Mouse (Mus musculus) kidney, embryonic 15.5 days (tissue): ENCODE measurements around the gene Klhl35. TPM values are rescaled to one million over a fixed set of nuclear protein-coding genes. Genes with fewer than 3 reads are reported as not detected.

Source experiments
- ATAC-seq: fragments of 200-750 bp; cut with Nextera tagmentation; replicated peaks from 2 replicates; pipeline ENCODE4 v1.8.0; 2017; ENCODE audit warnings: moderate TSS enrichment; ENCODE audit not compliant: low FRiP score
- H3K27ac ChIP-seq: fragments of 300-500 bp; sonication (generic); 2 replicates; pipeline ENCODE4 v1.5.1; 2015; ENCODE audit warnings: mild to moderate bottlenecking, inconsistent platforms
- H3K27me3 ChIP-seq: fragments of 300-500 bp; sonication (generic); 2 replicates; pipeline ENCODE4 v1.6.1; 2015; ENCODE audit warnings: inconsistent platforms
- H3K36me3 ChIP-seq: fragments of 300-500 bp; sonication (generic); 2 replicates; pipeline ENCODE4 v1.6.1; 2015; ENCODE audit warnings: inconsistent platforms
- H3K4me1 ChIP-seq: fragments of 300-500 bp; sonication (generic); 2 replicates; pipeline ENCODE4 v1.6.1; 2015; ENCODE audit warnings: inconsistent platforms
- H3K4me2 ChIP-seq: fragments of 300-500 bp; sonication (generic); 2 replicates; pipeline ENCODE4 v1.6.1; 2015; ENCODE audit warnings: moderate library complexity, mild to moderate bottlenecking, inconsistent platforms
- H3K4me3 ChIP-seq: fragments of 300-500 bp; sonication (generic); replicated peaks from 2 replicates; pipeline ENCODE4 v1.5.1; 2015; ENCODE audit warnings: mild to moderate bottlenecking, inconsistent platforms
- H3K9ac ChIP-seq: fragments of 300-500 bp; sonication (generic); 2 replicates; pipeline ENCODE4 v1.6.1; 2015; ENCODE audit warnings: mild to moderate bottlenecking, inconsistent platforms
- H3K9me3 ChIP-seq: fragments of 300-500 bp; sonication (generic); replicated peaks from 2 replicates; pipeline ENCODE4 v1.6.1; 2016; ENCODE audit warnings: inconsistent platforms
- WGBS: fragments of 180-500 bp; shearing (Covaris S2); methylation state at CpG from one replicate; pipeline ENCODE4 v1.1.7; 2015; ENCODE audit warnings: mixed read lengths; 5-methylcytosine and 5-hydroxymethylcytosine counted together
- polyA plus RNA-seq: library from polyadenylated mRNA; unstranded; fragments of >200 nt; fragmentation: Nextera tagmentation; extraction: Ambion mirVana; gene quantifications from 2 replicates; pipeline ENCODE4 v1.2.1, GENCODE M21; 2015

The Klhl35 gene
- polyA plus RNA-seq: 0.67 and 1.2 TPM in 2 replicates

- 0 out of 2 replicates have a peak within 1 kb of the TSS, but pooled peaks have one; percentile 7 for H3K9ac ChIP-seq
- 0 out of 2 replicates have a peak within 1 kb of the TSS, but pooled peaks have one; percentile 93 for H3K27ac ChIP-seq
- H3K4me2 ChIP-seq: 0 out of 2 replicates have a peak within 1 kb of the TSS, but pooled peaks have one; percentile 23
- H3K9me3 ChIP-seq: no peaks in the 10 kb centered on the region
- H3K4me1 ChIP-seq: peaks cover 48% of the 10 kb centered on the region
- H3K36me3 ChIP-seq: peaks cover 6% of the 10 kb centered on the region; the same call in 1 of the 2 replicates
- H3K4me3 ChIP-seq: no peak within 1 kb of the TSS
- no peak for ATAC-seq
- WGBS: 23% methylated on average over 8 of the region's 8 CpGs
- no peaks in the 10 kb centered on the region for H3K27me3 ChIP-seq
Observed at GRCm38 (mm10) chr7:99465811-99466210, at the start of gene Klhl35. TSS of gene Klhl35 (plus strand) at chr7:99466004.

GRCm38 (mm10) chr7:99419311-99419710, 46.5 kb upstream of the Klhl35 start:
- no peak overlapping the region for H3K4me2 ChIP-seq
- peaks cover 21% of the 10 kb centered on the region for H3K4me1 ChIP-seq
- H3K9me3 ChIP-seq: no peaks in the 10 kb centered on the region
- ATAC-seq: no peak
- H3K9ac ChIP-seq: no peak overlapping the region
- WGBS: 62% methylated on average over 3 of the region's 3 CpGs
- no peak overlapping the region for H3K27ac ChIP-seq
- H3K27me3 ChIP-seq: no peaks in the 10 kb centered on the region
- H3K36me3 ChIP-seq: no peaks in the 10 kb centered on the region; the same call in 1 of the 2 replicates
- no peak overlapping the region for H3K4me3 ChIP-seq

- Histone ChIP-seq H3K36me3 (no peaks in the 10 kb centered on the region), H3K9ac (no peak overlapping the region), H3K9me3 (no peaks in the 10 kb centered on the region), H3K4me3 (no peak overlapping the region), H3K27me3 (no peaks in the 10 kb centered on the region), H3K4me1 (peaks cover 27% of the 10 kb centered on the region), H3K27ac (0 out of 2 replicates have a peak overlapping the region, but pooled peaks have one; percentile 22), H3K4me2 (no peak overlapping the region)
- no peak for ATAC-seq
- WGBS: 66% methylated on average over 6 of the region's 6 CpGs
Observed at GRCm38 (mm10) chr7:99421006-99421405, 44.8 kb upstream of the Klhl35 start.

GRCm38 (mm10) chr7:99424538-99425155, 41.2 kb upstream of the Klhl35 start:
- no peak overlapping the region for H3K9ac ChIP-seq
- 27% methylated on average over 8 of the region's 8 CpGs for WGBS
- ATAC-seq: peak; percentile 79
- no peaks in the 10 kb centered on the region for H3K27me3 ChIP-seq
- peaks cover 27% of the 10 kb centered on the region for H3K4me1 ChIP-seq
- H3K9me3 ChIP-seq: no peaks in the 10 kb centered on the region
- H3K4me2 ChIP-seq: no peak overlapping the region
- H3K27ac ChIP-seq: peak overlapping the region; percentile 79
- no peak overlapping the region for H3K4me3 ChIP-seq
- H3K36me3 ChIP-seq: no peaks in the 10 kb centered on the region

GRCm38 (mm10) chr7:99425706-99426105, 40.1 kb upstream of the Klhl35 start:
- H3K9ac ChIP-seq: no peak overlapping the region
- H3K9me3 ChIP-seq: no peaks in the 10 kb centered on the region
- ATAC-seq: no peak
- peaks cover 27% of the 10 kb centered on the region for H3K4me1 ChIP-seq
- H3K4me2 ChIP-seq: no peak overlapping the region
- H3K27me3 ChIP-seq: no peaks in the 10 kb centered on the region
- H3K36me3 ChIP-seq: no peaks in the 10 kb centered on the region
- H3K4me3 ChIP-seq: no peak overlapping the region
- 86% methylated on average over 4 of the region's 4 CpGs for WGBS
- peak overlapping the region; percentile 79 for H3K27ac ChIP-seq

GRCm38 (mm10) chr7:99427031-99427430, 38.8 kb upstream of the Klhl35 start:
- 66% methylated on average over 10 of the region's 10 CpGs for WGBS
- no peak for ATAC-seq
- no peak overlapping the region for H3K4me3 ChIP-seq
- no peak overlapping the region for H3K4me2 ChIP-seq
- no peak overlapping the region for H3K27ac ChIP-seq
- no peaks in the 10 kb centered on the region for H3K36me3 ChIP-seq
- H3K27me3 ChIP-seq: no peaks in the 10 kb centered on the region
- H3K4me1 ChIP-seq: peaks cover 22% of the 10 kb centered on the region
- no peak overlapping the region for H3K9ac ChIP-seq
- H3K9me3 ChIP-seq: no peaks in the 10 kb centered on the region

GRCm38 (mm10) chr7:99427987-99428386, 37.8 kb upstream of the Klhl35 start:
- no peak for ATAC-seq
- WGBS: 90% methylated on average over 3 of the region's 3 CpGs
- H3K9ac ChIP-seq: no peak overlapping the region

GRCm38 (mm10) chr7:99428836-99429235, 37.0 kb upstream of the Klhl35 start:
- peaks cover 33% of the 10 kb centered on the region for H3K4me1 ChIP-seq
- no peaks in the 10 kb centered on the region for H3K9me3 ChIP-seq
- ATAC-seq: no peak
- H3K27ac ChIP-seq: no peak overlapping the region
- 85% methylated on average over 5 of the region's 5 CpGs for WGBS
- H3K36me3 ChIP-seq: no peaks in the 10 kb centered on the region
- no peak overlapping the region for H3K4me2 ChIP-seq
- no peak overlapping the region for H3K9ac ChIP-seq
- H3K4me3 ChIP-seq: no peak overlapping the region
- no peaks in the 10 kb centered on the region for H3K27me3 ChIP-seq

More at GRCm38 (mm10) chr7:99427987-99428386, 37.8 kb upstream of the Klhl35 start:
- Histone ChIP-seq H3K36me3 (no peaks in the 10 kb centered on the region), H3K4me3 (no peak overlapping the region), H3K27ac (no peak overlapping the region), H3K9me3 (no peaks in the 10 kb centered on the region), H3K27me3 (no peaks in the 10 kb centered on the region), H3K4me2 (no peak overlapping the region), H3K4me1 (peaks cover 31% of the 10 kb centered on the region)

GRCm38 (mm10) chr7:99429786-99430185, 36.0 kb upstream of the Klhl35 start:
- no peaks in the 10 kb centered on the region for H3K27me3 ChIP-seq
- no peak overlapping the region for H3K4me3 ChIP-seq
- peaks cover 33% of the 10 kb centered on the region for H3K4me1 ChIP-seq
- H3K36me3 ChIP-seq: no peaks in the 10 kb centered on the region
- 56% methylated on average over 6 of the region's 6 CpGs for WGBS
- no peaks in the 10 kb centered on the region for H3K9me3 ChIP-seq
- H3K27ac ChIP-seq: no peak overlapping the region; the same call in 1 of the 2 replicates
- H3K4me2 ChIP-seq: no peak overlapping the region
- no peak overlapping the region for H3K9ac ChIP-seq
- ATAC-seq: no peak

- Histone ChIP-seq H3K27ac (no peak overlapping the region), H3K9me3 (no peaks in the 10 kb centered on the region), H3K4me1 (peaks cover 32% of the 10 kb centered on the region; the same call in 1 of the 2 replicates), H3K27me3 (no peaks in the 10 kb centered on the region), H3K36me3 (no peaks in the 10 kb centered on the region), H3K4me2 (no peak overlapping the region), H3K4me3 (no peak overlapping the region), H3K9ac (no peak overlapping the region)
- no peak for ATAC-seq
- WGBS: 69% methylated on average over 11 of the region's 11 CpGs
Observed at GRCm38 (mm10) chr7:99430246-99430645, 35.6 kb upstream of the Klhl35 start.

- Histone ChIP-seq H3K4me2 (no peak overlapping the region), H3K4me1 (peaks cover 44% of the 10 kb centered on the region), H3K9me3 (no peaks in the 10 kb centered on the region), H3K4me3 (no peak overlapping the region), H3K27me3 (no peaks in the 10 kb centered on the region), H3K9ac (no peak overlapping the region), H3K36me3 (no peaks in the 10 kb centered on the region), H3K27ac (0 out of 2 replicates have a peak overlapping the region, but pooled peaks have one; percentile 7)
- whole genome bisulfite sequencing: 57% methylated on average over 14 of the region's 14 CpGs
- no peak for ATAC-seq
Observed at GRCm38 (mm10) chr7:99432248-99432647, 33.6 kb upstream of the Klhl35 start.

GRCm38 (mm10) chr7:99432863-99433262, 32.9 kb upstream of the Klhl35 start:
- H3K4me1 ChIP-seq: peaks cover 44% of the 10 kb centered on the region
- H3K27me3 ChIP-seq: no peaks in the 10 kb centered on the region
- H3K36me3 ChIP-seq: no peaks in the 10 kb centered on the region
- no peak for ATAC-seq
- no peak overlapping the region for H3K4me2 ChIP-seq
- H3K9ac ChIP-seq: no peak overlapping the region
- no peak overlapping the region for H3K4me3 ChIP-seq
- no peak overlapping the region for H3K27ac ChIP-seq
- H3K9me3 ChIP-seq: no peaks in the 10 kb centered on the region
- 85% methylated on average over 6 of the region's 6 CpGs for WGBS
